Mouse (Mus musculus) heart, postnatal 0 days (tissue): Measurements from ENCODE around the gene Stoml1.
A peak's percentile ranks its signal among the peaks of the same experiment; 100 is the strongest.
"Not testable (repeated sequence)": the region's sequence is repeated elsewhere in the genome, so short reads cannot be mapped to it uniquely, and the experiment has no call there.

Experiments
- CTCF ChIP-seq: IDR thresholded peaks from 2 replicates; pipeline ENCODE4 v1.5.1; 2016; ENCODE audit warnings: antibody characterized with exemption, control low read depth, low read depth
- EP300 ChIP-seq: IDR thresholded peaks from 2 replicates; pipeline ENCODE4 v1.6.1; 2016; ENCODE audit warnings: antibody characterized with exemption, low read depth

DNA sequence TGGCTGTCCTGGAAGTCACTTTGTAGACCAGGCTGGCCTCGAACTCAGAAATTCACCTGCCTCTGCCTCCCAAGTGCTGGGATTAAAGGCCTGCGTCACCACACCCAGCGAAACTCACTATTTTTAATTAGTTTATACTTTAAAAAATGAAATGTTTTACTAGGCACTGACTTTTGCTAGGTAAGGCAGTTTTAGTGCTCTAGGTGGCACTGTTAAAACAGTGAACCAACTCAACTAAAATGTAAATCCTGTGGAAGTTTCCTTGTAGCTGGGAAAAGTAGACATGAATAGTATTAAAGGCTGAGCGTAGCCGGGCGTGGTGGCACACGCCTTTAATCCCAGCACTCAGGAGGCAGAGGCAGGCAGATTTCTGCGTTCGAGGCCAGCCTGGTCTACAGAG lies 18.6 kb downstream of the Stoml1 start:
- 0 out of 2 replicates have a peak, but pooled peaks have one; percentile 2 for TF ChIP-seq CTCF
- not testable (repeated sequence) for TF ChIP-seq EP300
